Mouse (Mus musculus): ENCODE results near the gene Lmo7. TPM values are rescaled to one million over a fixed set of nuclear protein-coding genes. Genes with fewer than 3 reads are reported as not detected.

The Lmo7 gene
- polyA plus RNA-seq, 1 experiment from 2014 or later, result 16.0 TPM

DNA sequence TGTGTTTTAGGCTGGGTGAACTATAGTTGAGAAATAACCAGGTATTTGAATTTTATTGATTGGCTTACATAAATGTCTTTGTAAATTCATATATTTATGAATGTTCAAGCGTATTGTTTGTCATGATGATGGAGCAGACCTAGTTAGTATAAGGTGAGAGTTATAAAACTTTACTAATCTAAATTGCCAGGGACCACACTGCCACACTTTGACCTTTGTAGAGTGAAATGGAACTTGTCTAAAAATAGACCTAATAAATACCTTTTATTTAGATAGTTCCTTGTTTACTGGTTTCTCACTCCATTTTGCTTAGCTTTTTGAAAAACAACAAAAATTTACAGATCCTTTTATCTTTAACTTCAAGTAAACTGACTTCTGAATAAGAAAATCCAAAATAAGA lies 123.5 kb downstream of the Lmo7 start:
- H3K27ac ChIP-seq (ENCODE audit: low read length), result no peak overlapping the region
- H3K4me2 ChIP-seq (ENCODE audit: low read length), result no peak overlapping the region
- no peaks in the 10 kb centered on the region for H3K9me3 ChIP-seq (ENCODE audit: control insufficient read depth, low read length)
- H3K4me3 ChIP-seq (replicated peaks; ENCODE audit: low read length), result no peak overlapping the region
- H3K36me3 ChIP-seq (ENCODE audit: control insufficient read depth, insufficient read depth), result no peaks in the 10 kb centered on the region
- H3K27me3 ChIP-seq (replicated peaks; ENCODE audit: control insufficient read depth, insufficient read depth, low read length), result no peaks in the 10 kb centered on the region
- no peak overlapping the region for H3K9ac ChIP-seq (replicated peaks; ENCODE audit: low read depth, low read length)
- no peaks in the 10 kb centered on the region for H3K4me1 ChIP-seq (replicated peaks; ENCODE audit: control insufficient read depth, insufficient read depth, low read length)
- WGBS, result 97% methylated on average over 1 of the region's 1 CpGs
- ATAC-seq, result no peak

DNA sequence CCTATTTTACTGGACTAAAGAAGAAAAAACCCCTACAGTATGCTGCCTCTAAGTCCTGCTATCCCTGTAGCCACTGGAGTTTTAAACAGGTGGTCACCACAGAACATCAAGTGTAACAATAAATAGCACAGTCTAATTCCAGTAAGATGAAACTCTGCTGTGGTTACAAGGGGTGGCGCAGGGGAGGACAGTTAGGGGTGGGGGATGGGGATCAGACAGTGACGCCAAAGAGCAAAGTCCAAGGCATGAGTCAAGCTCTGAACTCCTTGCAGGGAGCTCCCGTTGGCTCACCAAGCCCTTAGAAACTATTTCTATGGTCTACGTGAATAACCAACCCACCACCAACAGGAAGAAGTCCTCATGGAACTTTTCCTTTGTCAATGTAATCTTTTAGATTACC lies 124.0 kb downstream of the Lmo7 start:
- Histone ChIP-seq H3K9me3 (ENCODE audit: control insufficient read depth, low read length) (no peaks in the 10 kb centered on the region), H3K4me2 (ENCODE audit: low read length) (no peak overlapping the region), H3K27ac (ENCODE audit: low read length) (no peak overlapping the region), H3K27me3 (replicated peaks; ENCODE audit: control insufficient read depth, insufficient read depth, low read length) (no peaks in the 10 kb centered on the region), H3K4me3 (replicated peaks; ENCODE audit: low read length) (no peak overlapping the region), H3K4me1 (replicated peaks; ENCODE audit: control insufficient read depth, insufficient read depth, low read length) (no peaks in the 10 kb centered on the region), H3K36me3 (ENCODE audit: control insufficient read depth, insufficient read depth) (no peaks in the 10 kb centered on the region), H3K9ac (replicated peaks; ENCODE audit: low read depth, low read length) (no peak overlapping the region)
- ATAC-seq, result no peak
- 77% methylated on average over 4 of the region's 4 CpGs for WGBS

DNA sequence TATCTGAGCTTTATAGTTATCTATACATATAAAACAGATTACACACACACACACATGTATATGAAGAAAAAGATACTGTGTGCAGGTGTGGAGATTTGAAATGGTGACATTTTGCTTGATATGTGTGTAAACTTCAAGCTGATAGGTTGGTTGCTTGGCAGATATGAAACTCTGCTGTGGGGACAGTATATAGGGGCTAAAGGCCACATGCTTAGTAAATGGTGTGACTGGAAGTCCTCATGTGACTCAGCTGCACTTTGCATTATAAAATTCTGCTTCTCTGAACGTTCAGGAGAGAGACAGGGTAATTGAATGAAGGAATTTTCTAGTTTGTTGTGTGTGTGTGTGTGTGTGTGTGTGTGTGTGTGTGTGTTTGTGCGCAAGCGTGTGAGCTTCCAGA lies 124.5 kb downstream of the Lmo7 start:
- H3K36me3 ChIP-seq (ENCODE audit: control insufficient read depth, insufficient read depth), result no peaks in the 10 kb centered on the region
- no peaks in the 10 kb centered on the region for H3K9me3 ChIP-seq (ENCODE audit: control insufficient read depth, low read length)
- no peak overlapping the region for H3K4me3 ChIP-seq (replicated peaks; ENCODE audit: low read length)
- H3K9ac ChIP-seq (replicated peaks; ENCODE audit: low read depth, low read length), result no peak overlapping the region
- ATAC-seq, result no peak
- H3K4me2 ChIP-seq (ENCODE audit: low read length), result no peak overlapping the region
- no peaks in the 10 kb centered on the region for H3K4me1 ChIP-seq (replicated peaks; ENCODE audit: control insufficient read depth, insufficient read depth, low read length)
- 83% methylated on average over 3 of the region's 3 CpGs for whole genome bisulfite sequencing
- H3K27me3 ChIP-seq (replicated peaks; ENCODE audit: control insufficient read depth, insufficient read depth, low read length), result no peaks in the 10 kb centered on the region
- no peak overlapping the region for H3K27ac ChIP-seq (ENCODE audit: low read length)

DNA sequence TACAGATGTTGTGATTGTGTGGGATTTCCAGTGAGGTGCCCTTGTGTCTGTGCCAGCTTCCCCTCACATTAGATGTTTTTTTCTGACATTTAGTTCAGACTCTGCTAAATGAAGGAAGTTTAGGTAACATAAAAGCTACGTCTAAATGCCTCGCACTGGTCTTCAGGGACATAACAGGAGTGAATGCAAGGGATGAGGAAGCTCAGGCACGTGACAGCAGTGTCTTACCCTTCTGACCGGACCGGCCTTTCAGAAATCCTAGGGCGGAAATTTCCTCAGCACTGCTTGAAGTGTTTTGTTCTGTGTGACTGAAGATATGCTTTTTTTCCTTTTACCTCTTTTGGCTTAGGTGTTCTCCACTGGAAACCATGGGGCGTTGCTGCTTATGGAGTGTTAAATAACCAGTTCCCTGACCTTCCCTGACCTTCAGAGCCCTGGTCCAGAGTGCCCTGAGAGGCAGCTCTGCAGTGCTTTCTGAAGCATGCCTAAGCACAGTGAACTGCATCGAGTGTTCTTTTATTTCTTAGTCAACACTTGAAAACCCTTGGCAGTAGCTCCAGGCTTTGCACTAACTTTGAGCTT lies 129.6 kb downstream of the Lmo7 start:
- Histone ChIP-seq H3K4me3 (replicated peaks; ENCODE audit: low read length) (no peak overlapping the region), H3K27me3 (replicated peaks; ENCODE audit: control insufficient read depth, insufficient read depth, low read length) (no peaks in the 10 kb centered on the region), H3K9ac (replicated peaks; ENCODE audit: low read depth, low read length) (no peak overlapping the region), H3K4me1 (replicated peaks; ENCODE audit: control insufficient read depth, insufficient read depth, low read length) (no peaks in the 10 kb centered on the region), H3K36me3 (ENCODE audit: control insufficient read depth, insufficient read depth) (no peaks in the 10 kb centered on the region), H3K4me2 (ENCODE audit: low read length) (no peak overlapping the region), H3K27ac (ENCODE audit: low read length) (no peak overlapping the region), H3K9me3 (ENCODE audit: control insufficient read depth, low read length) (no peaks in the 10 kb centered on the region)
- WGBS, result 60% methylated on average over 8 of the region's 8 CpGs
- no peak for ATAC-seq

DNA sequence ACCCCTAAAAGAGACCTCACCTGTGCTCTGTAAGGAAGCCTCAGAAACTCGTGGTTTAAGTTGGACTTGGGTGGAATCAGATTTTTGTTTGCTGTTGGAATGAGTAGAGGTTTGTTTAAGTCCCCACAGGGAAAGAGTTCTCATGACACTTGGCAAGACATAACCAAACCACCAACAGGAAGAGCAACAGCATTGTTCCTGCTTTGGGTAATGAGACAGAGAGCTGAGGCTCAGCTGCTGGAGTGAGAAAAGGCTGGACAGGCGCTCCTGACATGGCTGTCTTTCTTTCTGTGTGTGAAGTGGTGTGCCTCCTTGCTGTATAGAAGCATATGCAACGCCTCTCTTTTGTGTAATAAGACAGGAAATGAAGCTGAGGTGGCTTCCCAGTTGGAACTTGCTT lies 132.3 kb downstream of the Lmo7 start:
- no peak for ATAC-seq

DNA sequence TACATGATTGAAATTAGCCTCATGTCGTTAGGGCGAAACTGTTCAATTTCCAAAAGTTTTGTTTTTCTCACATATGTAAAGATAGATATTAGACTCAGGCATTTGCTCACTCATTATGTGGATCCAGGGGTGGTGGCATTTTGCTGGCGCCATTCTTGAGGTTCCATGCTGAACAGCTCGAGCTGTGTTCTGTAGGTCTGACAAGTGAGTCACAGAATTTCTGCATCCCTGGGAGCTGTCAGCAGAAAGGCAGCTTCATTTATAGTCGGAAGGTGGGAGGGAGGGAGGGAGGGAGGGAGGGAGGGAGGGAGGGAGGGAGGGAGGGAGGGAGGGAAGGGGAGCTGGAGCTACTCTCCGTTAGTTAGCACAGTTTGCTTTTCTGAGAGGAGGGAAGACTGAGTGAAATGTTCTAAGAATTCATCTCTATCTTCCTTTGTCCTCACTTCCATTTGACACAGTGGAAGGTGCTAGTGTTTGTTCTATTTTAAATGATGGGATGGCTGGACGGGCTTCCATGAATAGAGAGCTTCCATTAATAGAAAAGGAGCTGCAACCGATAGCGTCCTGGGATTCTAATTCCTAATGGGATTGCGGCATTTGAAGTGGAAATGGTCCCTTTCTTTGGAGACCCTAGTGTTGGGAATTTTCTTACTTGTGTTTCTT lies 137.4 kb downstream of the Lmo7 start:
- no peaks in the 10 kb centered on the region for H3K36me3 ChIP-seq (ENCODE audit: control insufficient read depth, insufficient read depth)
- H3K9ac ChIP-seq (replicated peaks; ENCODE audit: low read depth, low read length), result no peak overlapping the region
- ATAC-seq, result peak; percentile 52; the same call in 1 of the 2 replicates
- no peak overlapping the region for H3K4me3 ChIP-seq (replicated peaks; ENCODE audit: low read length)
- WGBS, result 34% methylated on average over 10 of the region's 10 CpGs
- H3K27ac ChIP-seq (ENCODE audit: low read length), result no peak overlapping the region
- H3K27me3 ChIP-seq (replicated peaks; ENCODE audit: control insufficient read depth, insufficient read depth, low read length), result no peaks in the 10 kb centered on the region
- H3K4me2 ChIP-seq (ENCODE audit: low read length), result no peak overlapping the region
- no peaks in the 10 kb centered on the region for H3K9me3 ChIP-seq (ENCODE audit: control insufficient read depth, low read length)
- H3K4me1 ChIP-seq (replicated peaks; ENCODE audit: control insufficient read depth, insufficient read depth, low read length), result no peaks in the 10 kb centered on the region

More for the DNA sequence above, 132.3 kb downstream of the Lmo7 start:
- H3K9me3 ChIP-seq (ENCODE audit: control insufficient read depth, low read length), result no peaks in the 10 kb centered on the region
- H3K4me2 ChIP-seq (ENCODE audit: low read length), result no peak overlapping the region
- no peaks in the 10 kb centered on the region for H3K4me1 ChIP-seq (replicated peaks; ENCODE audit: control insufficient read depth, insufficient read depth, low read length)
- H3K27me3 ChIP-seq (replicated peaks; ENCODE audit: control insufficient read depth, insufficient read depth, low read length), result no peaks in the 10 kb centered on the region
- WGBS, result 68% methylated on average over 3 of the region's 3 CpGs
- no peak overlapping the region for H3K9ac ChIP-seq (replicated peaks; ENCODE audit: low read depth, low read length)
- no peaks in the 10 kb centered on the region for H3K36me3 ChIP-seq (ENCODE audit: control insufficient read depth, insufficient read depth)
- no peak overlapping the region for H3K4me3 ChIP-seq (replicated peaks; ENCODE audit: low read length)
- H3K27ac ChIP-seq (ENCODE audit: low read length), result no peak overlapping the region

DNA sequence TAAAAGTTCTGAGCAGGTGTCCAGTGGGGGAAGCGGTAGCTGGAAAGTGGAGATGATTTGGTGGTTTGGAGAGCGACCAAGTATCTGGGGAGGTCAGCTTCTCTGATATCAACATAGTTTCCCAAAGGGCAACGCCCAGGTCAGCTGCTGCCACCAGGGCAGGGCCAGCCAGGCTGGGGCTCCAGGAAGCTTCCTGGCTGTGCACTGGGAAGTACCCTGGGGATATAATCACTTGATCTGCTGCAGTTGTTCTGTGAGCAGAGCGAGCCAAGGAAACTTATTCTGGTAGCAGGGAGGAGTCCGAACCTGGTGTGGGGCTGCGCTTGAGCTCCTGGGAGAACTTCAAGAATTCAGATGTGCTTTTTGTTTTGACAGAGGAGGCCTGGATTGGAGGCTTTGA lies 139.4 kb downstream of the Lmo7 start:
- Histone ChIP-seq H3K4me2 (ENCODE audit: low read length) (no peak overlapping the region), H3K36me3 (ENCODE audit: control insufficient read depth, insufficient read depth) (no peaks in the 10 kb centered on the region), H3K9ac (replicated peaks; ENCODE audit: low read depth, low read length) (no peak overlapping the region), H3K9me3 (ENCODE audit: control insufficient read depth, low read length) (no peaks in the 10 kb centered on the region), H3K4me3 (replicated peaks; ENCODE audit: low read length) (no peak overlapping the region), H3K4me1 (replicated peaks; ENCODE audit: control insufficient read depth, insufficient read depth, low read length) (no peaks in the 10 kb centered on the region), H3K27ac (ENCODE audit: low read length) (no peak overlapping the region), H3K27me3 (replicated peaks; ENCODE audit: control insufficient read depth, insufficient read depth, low read length) (no peaks in the 10 kb centered on the region)
- no peak for ATAC-seq
- 82% methylated on average over 6 of the region's 6 CpGs for WGBS

DNA sequence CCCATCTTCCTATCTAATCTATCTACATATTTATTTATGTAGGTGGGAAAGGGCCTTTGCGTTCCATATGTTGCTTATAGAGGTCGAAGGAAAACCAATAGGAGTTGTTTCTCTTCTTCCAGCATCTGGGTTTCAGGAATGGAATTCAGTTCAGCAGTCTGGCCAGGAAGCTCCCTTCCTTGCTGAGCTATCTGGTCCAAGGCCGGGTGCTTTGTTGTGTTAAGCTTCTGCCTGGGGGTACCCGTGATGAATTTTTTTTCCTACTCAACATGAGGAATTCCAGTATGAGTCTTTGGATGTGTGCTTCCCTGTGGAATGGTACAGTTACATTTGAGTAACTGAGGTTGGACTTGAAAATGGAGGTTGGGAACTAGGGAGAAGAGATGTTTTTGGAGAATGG lies 139.9 kb downstream of the Lmo7 start:
- Histone ChIP-seq H3K4me2 (ENCODE audit: low read length) (no peak overlapping the region), H3K9me3 (ENCODE audit: control insufficient read depth, low read length) (no peaks in the 10 kb centered on the region), H3K27me3 (replicated peaks; ENCODE audit: control insufficient read depth, insufficient read depth, low read length) (no peaks in the 10 kb centered on the region), H3K36me3 (ENCODE audit: control insufficient read depth, insufficient read depth) (no peaks in the 10 kb centered on the region), H3K9ac (replicated peaks; ENCODE audit: low read depth, low read length) (no peak overlapping the region), H3K4me1 (replicated peaks; ENCODE audit: control insufficient read depth, insufficient read depth, low read length) (no peaks in the 10 kb centered on the region), H3K4me3 (replicated peaks; ENCODE audit: low read length) (no peak overlapping the region), H3K27ac (ENCODE audit: low read length) (no peak overlapping the region)
- WGBS, result 80% methylated on average over 4 of the region's 4 CpGs
- no peak for ATAC-seq

DNA sequence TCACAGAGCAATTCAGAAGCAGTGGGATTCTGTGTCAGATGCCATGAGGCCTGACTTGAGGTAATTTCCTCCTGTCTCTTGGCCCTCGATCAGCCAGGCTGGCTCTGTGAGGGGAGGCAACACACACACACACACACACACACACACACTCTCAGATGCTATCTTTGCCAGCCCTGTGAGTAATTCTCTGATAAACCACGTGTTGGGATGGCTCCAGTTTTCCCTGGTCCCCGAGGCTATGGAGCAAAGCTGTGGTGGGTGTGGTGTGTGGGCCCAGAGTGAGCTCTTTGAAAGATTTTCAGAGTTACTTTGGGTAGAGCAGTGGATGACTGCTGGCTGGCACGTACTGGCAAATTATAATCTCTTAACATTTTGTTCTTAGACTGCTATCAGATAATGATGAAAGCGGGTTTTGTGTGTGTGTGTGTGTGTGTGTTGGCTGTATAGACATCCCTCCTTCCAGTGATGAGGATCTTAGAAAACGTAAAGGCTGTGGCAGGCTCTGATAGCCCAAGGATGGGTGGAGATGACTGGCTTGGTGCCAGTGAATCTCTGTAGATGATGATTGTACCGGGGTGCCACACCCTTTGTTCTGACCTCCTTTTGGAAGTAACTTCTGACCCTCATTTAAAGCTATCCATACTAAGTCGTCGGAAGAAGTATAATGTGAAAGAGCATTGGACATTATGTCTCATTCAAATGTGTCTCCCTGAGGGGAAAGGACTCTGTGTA lies 140.6 kb downstream of the Lmo7 start:
- Histone ChIP-seq H3K36me3 (ENCODE audit: control insufficient read depth, insufficient read depth) (no peaks in the 10 kb centered on the region), H3K27ac (ENCODE audit: low read length) (no peak overlapping the region), H3K9me3 (ENCODE audit: control insufficient read depth, low read length) (no peaks in the 10 kb centered on the region), H3K4me1 (replicated peaks; ENCODE audit: control insufficient read depth, insufficient read depth, low read length) (no peaks in the 10 kb centered on the region), H3K9ac (replicated peaks; ENCODE audit: low read depth, low read length) (no peak overlapping the region), H3K4me3 (replicated peaks; ENCODE audit: low read length) (no peak overlapping the region), H3K27me3 (replicated peaks; ENCODE audit: control insufficient read depth, insufficient read depth, low read length) (no peaks in the 10 kb centered on the region), H3K4me2 (ENCODE audit: low read length) (no peak overlapping the region)
- WGBS, result 67% methylated on average over 9 of the region's 9 CpGs
- 0 out of 2 replicates have a peak, but pooled peaks have one; percentile 31 for ATAC-seq

All from forebrain, embryonic 16.5 days (tissue).